Mouse (Mus musculus): ENCODE measurements around the gene Gm28038.

DNA sequence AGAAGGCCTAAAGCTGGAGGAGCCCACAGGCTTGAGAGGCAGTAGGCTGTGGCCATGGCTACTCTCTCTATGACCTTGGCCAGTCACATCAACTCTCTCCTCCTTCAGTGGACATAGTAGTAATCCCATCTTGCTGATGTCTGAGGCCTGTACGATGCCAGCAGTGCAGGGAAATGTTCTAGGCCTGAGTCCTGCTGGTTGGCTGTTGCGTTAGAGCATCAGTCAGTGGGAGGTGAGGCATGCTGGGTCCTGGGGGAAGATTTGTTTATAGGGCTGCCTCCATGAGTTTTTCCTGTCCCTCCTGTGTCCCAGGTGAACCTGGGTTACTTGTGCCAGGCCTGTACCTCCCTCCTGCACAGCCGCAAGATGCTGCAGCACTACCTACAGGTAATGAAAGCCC lies 61.2 kb downstream of the Gm28038 start:
- TF ChIP-seq CTCF (IDR thresholded peaks at IDR 0.05; ENCODE audit: low read depth) (no peak), EP300 (optimal IDR thresholded peaks at IDR 0.05) (no peak)
